Mouse (Mus musculus) cerebellum, adult 2 months (tissue): ENCODE measurements at regions not wholly inside any gene's neighbourhood (a gene's known extent, or its start where the extent isn't known, plus 50 kb on each side); places are given as distances from the start of the nearest gene placed in this dataset.

ENCODE experiments used
- CTCF ChIP-seq: fragments of 200-500 bp; IDR thresholded peaks from 2 replicates; pipeline ENCODE4 v1.5.1; 2011; ENCODE audit warnings: low read depth, mild to moderate bottlenecking, control low read depth, low read length, moderate library complexity, borderline replicate concordance; ENCODE audit not compliant: insufficient read depth
- POLR2A ChIP-seq: fragments of 200-500 bp; IDR thresholded peaks from 2 replicates; pipeline ENCODE4 v1.6.1; 2011; ENCODE audit warnings: low read length, control low read depth, borderline replicate concordance; ENCODE audit not compliant: insufficient read depth

GRCm38 (mm10) chr12:92040481-92040880 is 191.5 kb upstream of the Sel1l start:
- TF ChIP-seq POLR2A (no peak), CTCF (no peak)
